Mouse (Mus musculus): ENCODE measurements around the gene Rnf212. TPM values are rescaled to one million over a fixed set of nuclear protein-coding genes. Genes with fewer than 3 reads are reported as not detected.

Gene Rnf212
- polyA plus RNA-seq (2015; fragmentation: Nextera tagmentation; extraction: Ambion mirVana), result 0.79 TPM in 1 of 2 replicates, not detected in the other

DNA sequence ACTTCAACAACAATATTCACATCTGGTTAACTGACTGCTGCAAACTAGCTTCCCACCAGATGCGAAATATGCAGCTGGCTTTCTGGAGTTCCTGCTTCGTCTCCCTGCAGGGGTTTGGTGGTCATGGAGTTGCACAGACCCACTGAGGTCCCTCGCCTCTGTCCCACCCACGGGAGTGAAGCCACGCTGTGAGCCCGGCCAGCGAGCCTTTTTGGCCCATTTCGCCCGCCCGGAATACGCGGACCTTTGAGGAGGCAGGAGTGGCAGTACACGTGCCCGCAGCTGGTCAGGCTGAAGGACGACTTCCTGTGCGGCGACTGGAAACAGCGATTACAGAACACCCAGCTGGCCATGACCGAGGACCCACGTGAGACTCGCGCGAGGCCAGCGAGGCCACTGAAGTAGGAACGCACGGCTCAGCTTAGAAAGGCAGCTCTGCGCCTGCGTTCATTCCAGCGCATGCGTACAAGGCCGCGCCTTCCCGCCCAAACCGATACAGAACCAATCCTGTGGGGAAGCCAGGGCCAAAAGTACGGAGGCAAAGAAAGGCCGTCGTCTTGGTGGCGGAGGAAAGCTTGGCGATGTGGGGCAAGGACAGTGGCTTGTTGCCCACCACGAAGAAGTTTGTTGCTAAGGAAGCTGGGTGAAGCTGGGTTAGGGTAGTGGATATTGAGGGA lies at the start of gene Rnf212:
TSS of gene Rnf212 (minus strand) at position 353 of the 677 bp plus-strand sequence.

DNA sequence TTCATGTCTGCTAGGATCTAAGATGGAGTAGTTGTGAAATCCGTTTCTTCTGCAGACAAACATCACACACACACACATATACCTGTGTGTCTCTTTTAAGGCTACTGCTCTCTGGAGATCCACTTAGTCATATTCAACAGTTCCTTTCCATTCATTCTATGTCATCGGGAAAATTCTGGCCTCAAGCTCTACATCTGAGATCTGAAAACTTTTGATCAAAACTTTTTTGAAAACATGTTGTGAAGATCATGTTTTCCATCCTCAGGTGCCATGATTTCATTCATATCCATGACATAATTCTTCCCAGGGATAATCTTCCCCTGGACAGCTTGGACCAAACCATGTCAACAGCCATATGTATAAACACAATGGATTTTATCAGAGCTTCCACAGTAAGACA lies 34.0 kb upstream of the Rnf212 start, which contains the start of gene Vmn2r8:
TSS of gene Vmn2r8 (minus strand) at position 101 of the 400 bp plus-strand sequence.

DNA sequence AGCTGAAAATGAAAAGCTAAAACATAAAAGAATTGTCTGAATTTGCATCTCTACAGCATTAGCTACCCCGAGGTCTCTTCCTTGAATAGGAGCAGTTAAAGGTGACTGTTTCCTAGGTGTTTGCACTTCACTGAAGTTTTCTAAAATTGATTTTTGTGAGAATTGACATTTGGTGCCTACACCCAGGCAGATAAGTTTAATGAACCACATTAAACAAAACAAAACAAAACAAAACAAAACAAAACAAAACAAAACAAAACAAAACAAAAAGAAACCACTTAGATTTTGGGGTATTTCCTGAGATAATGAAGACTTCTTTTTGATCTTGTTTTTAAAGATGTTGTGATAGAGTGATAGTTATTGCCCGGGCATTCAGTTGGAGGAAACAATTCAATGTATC lies 20.5 kb upstream of the Rnf212 start, which contains the start of gene Tmed11:
TSS of gene Tmed11 (minus strand) at position 101 of the 400 bp plus-strand sequence.

DNA sequence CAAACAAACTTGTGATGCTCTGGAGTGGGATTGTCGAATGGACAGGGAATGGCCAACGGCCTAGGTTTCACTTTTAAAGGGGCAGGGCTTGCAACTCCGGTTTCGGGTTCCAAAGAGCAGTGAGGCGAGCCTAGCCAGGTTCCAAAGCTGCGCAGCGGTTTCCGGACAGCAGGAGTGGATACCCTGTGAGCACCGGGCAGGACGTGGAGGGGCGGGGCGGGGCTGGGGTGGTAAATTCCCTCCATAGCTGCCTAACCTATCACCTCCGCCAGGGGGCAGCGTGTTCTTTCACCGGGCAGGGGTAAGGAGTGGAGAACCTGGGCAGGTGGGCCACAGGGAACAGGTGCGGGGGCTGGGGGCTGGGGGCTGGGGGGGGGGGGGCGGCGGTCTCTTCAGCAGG lies 82.5 kb downstream of the Rnf212 start, which contains the start of gene Fgfrl1:
TSS of gene Fgfrl1 (plus strand) at position 112 of the 400 bp plus-strand sequence.

Other genes starting within 250 kb of the Rnf212 start
- 9.4 and 32.9 TPM in 2 replicates for gene Cplx1, start 225.0 kb downstream of the Rnf212 start, polyA plus RNA-seq (2015; fragmentation: Nextera tagmentation; extraction: Ambion mirVana)
- 30.4 and 38.2 TPM in 2 replicates for gene Gak, start 145.2 kb downstream of the Rnf212 start, polyA plus RNA-seq (2015; fragmentation: Nextera tagmentation; extraction: Ambion mirVana)
- 24.9 and 38.2 TPM in 2 replicates for gene Tmem175, start 145.2 kb downstream of the Rnf212 start, polyA plus RNA-seq (2015; fragmentation: Nextera tagmentation; extraction: Ambion mirVana)
- gene Idua, start 114.7 kb downstream of the Rnf212 start, polyA plus RNA-seq (2015; fragmentation: Nextera tagmentation; extraction: Ambion mirVana), result 8.8 and 12.8 TPM in 2 replicates
- gene Dgkq, start 105.3 kb downstream of the Rnf212 start, polyA plus RNA-seq (2015; fragmentation: Nextera tagmentation; extraction: Ambion mirVana), result 4.3 and 5.5 TPM in 2 replicates
- gene Slc26a1, start 99.4 kb downstream of the Rnf212 start, polyA plus RNA-seq (2015; fragmentation: Nextera tagmentation; extraction: Ambion mirVana), result 1.2 and 1.6 TPM in 2 replicates
- gene Fgfrl1, start 82.6 kb downstream of the Rnf212 start, polyA plus RNA-seq (2015; fragmentation: Nextera tagmentation; extraction: Ambion mirVana), result 10.7 and 17.6 TPM in 2 replicates
- not detected in 2 replicates for gene Tmed11, start 20.4 kb upstream of the Rnf212 start, polyA plus RNA-seq (2015; fragmentation: Nextera tagmentation; extraction: Ambion mirVana)
- not detected in 2 replicates for gene Vmn2r8, start 33.9 kb upstream of the Rnf212 start, polyA plus RNA-seq (2015; fragmentation: Nextera tagmentation; extraction: Ambion mirVana)
- gene Vmn2r9, start 77.6 kb upstream of the Rnf212 start, polyA plus RNA-seq (2015; fragmentation: Nextera tagmentation; extraction: Ambion mirVana), result not detected in 2 replicates
- not detected in 2 replicates for gene Vmn2r10, start 231.5 kb upstream of the Rnf212 start, polyA plus RNA-seq (2015; fragmentation: Nextera tagmentation; extraction: Ambion mirVana)